Mouse (Mus musculus) embryonic fibroblast, embryonic 13.5 days (primary cell): ENCODE measurements at regions not wholly inside any gene's neighbourhood (a gene's known extent, or its start where the extent isn't known, plus 50 kb on each side); places are given as distances from the start of the nearest gene placed in this dataset.

Source experiments
- CTCF ChIP-seq: IDR thresholded peaks from 2 replicates; pipeline ENCODE4 v1.5.1; 2011; ENCODE audit warnings: mild to moderate bottlenecking, control low read depth, low read length, moderate library complexity, borderline replicate concordance; ENCODE audit not compliant: insufficient read depth
- POLR2A ChIP-seq: IDR thresholded peaks from 2 replicates; pipeline ENCODE4 v1.6.1; 2011; ENCODE audit warnings: low read depth, mild to moderate bottlenecking, control low read depth, low read length, moderate library complexity

- no peak for TF ChIP-seq POLR2A
- TF ChIP-seq CTCF, result no peak
Observed at GRCm38 (mm10) chr10:43767961-43768726, 133.4 kb downstream of the Qrsl1 start.
